Mouse (Mus musculus) embryonic facial prominence, embryonic 12.5 days (tissue): ENCODE measurements around the gene Zcchc12. TPM values are rescaled to one million over a fixed set of nuclear protein-coding genes. Genes with fewer than 3 reads are reported as not detected.

ENCODE experiments used
- ATAC-seq: fragments of 200-750 bp; cut with Nextera tagmentation; 2 replicates; pipeline ENCODE4 v1.8.0; 2017; ENCODE audit not compliant: insufficient number of reproducible peaks, insufficient read depth, low FRiP score, low TSS enrichment
- H3K27ac ChIP-seq: fragments of 300-500 bp; sonication (generic); 2 replicates; pipeline ENCODE4 v1.5.1; 2016; ENCODE audit warnings: mild to moderate bottlenecking
- H3K27me3 ChIP-seq: fragments of 300-500 bp; sonication (generic); 2 replicates; pipeline ENCODE4 v1.6.1; 2016; ENCODE audit warnings: mild to moderate bottlenecking, moderate library complexity
- H3K36me3 ChIP-seq: fragments of 300-500 bp; sonication (generic); 2 replicates; pipeline ENCODE4 v1.6.1; 2016; ENCODE audit warnings: mild to moderate bottlenecking
- H3K4me1 ChIP-seq: fragments of 300-500 bp; sonication (generic); 2 replicates; pipeline ENCODE4 v1.6.1; 2016
- H3K4me2 ChIP-seq: fragments of 300-500 bp; sonication (generic); replicated peaks from 2 replicates; pipeline ENCODE4 v1.6.1; 2016; ENCODE audit warnings: mild to moderate bottlenecking, moderate library complexity
- H3K4me3 ChIP-seq: fragments of 300-500 bp; sonication (generic); 2 replicates; pipeline ENCODE4 v1.5.1; 2016; ENCODE audit warnings: mild to moderate bottlenecking
- H3K9ac ChIP-seq: fragments of 300-500 bp; sonication (generic); 2 replicates; pipeline ENCODE4 v1.6.1; 2016; ENCODE audit warnings: mild to moderate bottlenecking, moderate library complexity
- H3K9me3 ChIP-seq: fragments of 300-500 bp; sonication (generic); 2 replicates; pipeline ENCODE4 v1.6.1; 2016; ENCODE audit warnings: mild to moderate bottlenecking, moderate library complexity
- WGBS: fragments of 180-500 bp; shearing (Covaris S2); methylation state at CpG from one replicate; pipeline ENCODE4 v1.1.7; 2016; 5-methylcytosine and 5-hydroxymethylcytosine counted together
- polyA plus RNA-seq: library from polyadenylated mRNA; unstranded; fragments of >200 nt; fragmentation: Nextera tagmentation; extraction: Ambion mirVana; gene quantifications from 2 replicates; pipeline ENCODE4 v1.2.1, GENCODE M21; 2016

Zcchc12 gene
- polyA plus RNA-seq, 1 experiment from 2014 or later, result 18.0 TPM

DNA sequence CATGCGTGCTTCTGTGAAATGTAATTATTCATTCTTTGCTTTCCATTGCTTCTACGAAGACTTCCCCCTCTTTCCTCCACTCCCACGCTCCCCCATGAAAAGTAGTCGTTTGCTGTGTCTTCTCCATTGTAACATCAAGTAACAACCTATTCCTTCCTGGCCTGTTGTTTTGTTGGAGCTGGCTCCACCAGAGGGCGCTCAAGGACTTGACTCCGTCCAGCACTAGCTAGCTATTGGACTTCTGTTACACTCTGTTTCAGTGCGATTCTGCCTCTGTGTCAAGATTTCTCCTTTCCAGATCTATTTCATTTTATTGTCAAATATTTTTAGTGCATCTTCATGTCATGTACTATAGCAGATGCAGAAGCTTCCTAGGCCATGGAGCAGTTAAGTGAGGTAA lies 30.1 kb downstream of the Zcchc12 start:
- no peaks in the 10 kb centered on the region for H3K9me3 ChIP-seq
- no peak overlapping the region for H3K9ac ChIP-seq
- no peak overlapping the region for H3K27ac ChIP-seq
- H3K4me3 ChIP-seq, result no peak overlapping the region
- no peaks in the 10 kb centered on the region for H3K4me1 ChIP-seq
- no peak for ATAC-seq
- 24% methylated on average over 7 of the region's 7 CpGs for WGBS
- H3K36me3 ChIP-seq, result no peaks in the 10 kb centered on the region
- H3K4me2 ChIP-seq, result no peak overlapping the region
- H3K27me3 ChIP-seq, result no peaks in the 10 kb centered on the region

DNA sequence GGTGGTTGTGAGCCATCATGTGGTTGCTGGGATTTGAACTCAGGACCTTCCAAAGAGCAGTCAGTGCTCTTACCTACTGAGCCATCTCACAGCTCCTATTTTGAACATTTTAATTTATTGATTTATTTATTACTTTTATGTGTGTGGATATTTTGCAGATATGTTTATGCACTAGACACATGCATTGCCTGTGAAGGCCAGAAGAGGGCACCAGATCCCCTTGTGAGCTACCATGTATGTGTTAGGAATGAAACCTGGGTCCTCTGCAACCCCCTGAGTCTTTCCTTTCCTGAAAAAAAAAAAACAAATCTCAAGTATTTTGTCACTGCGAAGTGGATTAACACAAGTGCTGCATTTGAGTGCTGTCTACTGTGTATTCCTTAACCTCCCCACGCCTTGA lies 30.9 kb downstream of the Zcchc12 start:
- H3K4me3 ChIP-seq, result no peak overlapping the region
- H3K9me3 ChIP-seq, result no peaks in the 10 kb centered on the region
- H3K4me2 ChIP-seq, result no peak overlapping the region
- no peaks in the 10 kb centered on the region for H3K4me1 ChIP-seq
- H3K9ac ChIP-seq, result no peak overlapping the region
- H3K27me3 ChIP-seq, result no peaks in the 10 kb centered on the region
- no peaks in the 10 kb centered on the region for H3K36me3 ChIP-seq
- no peak for ATAC-seq
- WGBS, result 43% methylated on average over 2 of the region's 2 CpGs
- H3K27ac ChIP-seq, result no peak overlapping the region

DNA sequence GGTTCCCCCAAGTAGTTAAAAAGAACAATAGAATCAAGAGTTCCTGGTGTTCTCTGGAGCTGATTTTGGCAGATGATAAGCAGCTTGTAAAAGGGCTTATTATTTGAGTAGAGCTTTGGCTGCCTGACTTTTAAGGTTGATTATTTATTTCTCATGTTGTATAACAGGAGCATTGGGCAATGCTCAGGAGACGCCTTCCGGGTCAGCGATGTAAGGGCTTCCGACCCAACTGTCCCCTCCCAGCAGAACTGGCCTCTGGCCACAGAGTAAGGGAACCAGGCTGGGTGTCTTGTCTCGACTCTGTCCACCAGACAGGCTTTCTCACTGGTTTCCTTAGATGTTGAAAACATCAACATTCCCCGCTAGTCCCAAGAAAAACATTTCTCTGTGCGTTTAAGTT lies 33.2 kb downstream of the Zcchc12 start:
- ATAC-seq, result no peak
- H3K4me1 ChIP-seq, result no peaks in the 10 kb centered on the region
- WGBS, result 70% methylated on average over 7 of the region's 7 CpGs

GRCm38 (mm10) chrX:36229273-36229672 lies 33.6 kb downstream of the Zcchc12 start:
- Histone ChIP-seq H3K27ac (no peak overlapping the region), H3K4me1 (no peaks in the 10 kb centered on the region), H3K9ac (no peak overlapping the region), H3K4me3 (no peak overlapping the region), H3K4me2 (no peak overlapping the region), H3K27me3 (no peaks in the 10 kb centered on the region), H3K36me3 (no peaks in the 10 kb centered on the region), H3K9me3 (no peaks in the 10 kb centered on the region)
- 52% methylated on average over 2 of the region's 2 CpGs for WGBS
- no peak for ATAC-seq

More for the DNA sequence above, 33.2 kb downstream of the Zcchc12 start:
- no peak overlapping the region for H3K27ac ChIP-seq
- no peak overlapping the region for H3K4me3 ChIP-seq
- H3K9ac ChIP-seq, result no peak overlapping the region
- no peaks in the 10 kb centered on the region for H3K27me3 ChIP-seq
- H3K36me3 ChIP-seq, result no peaks in the 10 kb centered on the region
- no peaks in the 10 kb centered on the region for H3K9me3 ChIP-seq
- H3K4me2 ChIP-seq, result no peak overlapping the region

GRCm38 (mm10) chrX:36235652-36236051 lies 39.9 kb downstream of the Zcchc12 start:
- 74% methylated on average over 6 of the region's 6 CpGs for WGBS
- no peak overlapping the region for H3K4me2 ChIP-seq
- no peak for ATAC-seq
- H3K4me1 ChIP-seq, result no peaks in the 10 kb centered on the region
- no peaks in the 10 kb centered on the region for H3K36me3 ChIP-seq
- no peaks in the 10 kb centered on the region for H3K27me3 ChIP-seq
- no peak overlapping the region for H3K27ac ChIP-seq
- no peak overlapping the region for H3K9ac ChIP-seq
- no peaks in the 10 kb centered on the region for H3K9me3 ChIP-seq
- no peak overlapping the region for H3K4me3 ChIP-seq

Other genes starting within 250 kb of the Zcchc12 start
- gene Il13ra1, start 83.8 kb upstream of the Zcchc12 start, polyA plus RNA-seq, result 6.9 and 9.0 TPM in 2 replicates
- 0.50 and 0.59 TPM in 2 replicates for gene Lonrf3, start 132.4 kb downstream of the Zcchc12 start, polyA plus RNA-seq
- not detected in 2 replicates for gene Gm6268, start 205.4 kb downstream of the Zcchc12 start, polyA plus RNA-seq